Mouse (Mus musculus) limb, embryonic 13.5 days (tissue): ENCODE results near the gene Dcun1d5. TPM values are rescaled to one million over a fixed set of nuclear protein-coding genes. Genes with fewer than 3 reads are reported as not detected.

Source experiments
- ATAC-seq: fragments of 200-750 bp; cut with Nextera tagmentation; 2 replicates; pipeline ENCODE4 v1.8.0; 2017; ENCODE audit warnings: low read depth, moderate number of reproducible peaks, moderate TSS enrichment; ENCODE audit not compliant: low FRiP score
- H3K27ac ChIP-seq: fragments of 300-500 bp; sonication (generic); 2 replicates; pipeline ENCODE4 v1.5.1; 2015; ENCODE audit warnings: inconsistent platforms, mild to moderate bottlenecking, moderate library complexity
- H3K27me3 ChIP-seq: fragments of 300-500 bp; sonication (generic); 2 replicates; pipeline ENCODE4 v1.6.1; 2015; ENCODE audit warnings: mild to moderate bottlenecking, inconsistent platforms
- H3K36me3 ChIP-seq: fragments of 300-500 bp; sonication (generic); 2 replicates; pipeline ENCODE4 v1.6.1; 2015; ENCODE audit warnings: inconsistent platforms, mild to moderate bottlenecking, moderate library complexity
- H3K4me1 ChIP-seq: fragments of 300-500 bp; sonication (generic); 2 replicates; pipeline ENCODE4 v1.6.1; 2015; ENCODE audit warnings: inconsistent platforms
- H3K4me2 ChIP-seq: fragments of 300-500 bp; sonication (generic); replicated peaks from 2 replicates; pipeline ENCODE4 v1.6.1; 2015; ENCODE audit warnings: inconsistent platforms, mild to moderate bottlenecking, moderate library complexity
- H3K4me3 ChIP-seq: fragments of 300-500 bp; sonication (generic); 2 replicates; pipeline ENCODE4 v1.5.1; 2015; ENCODE audit warnings: moderate library complexity, mild to moderate bottlenecking, inconsistent platforms
- H3K9ac ChIP-seq: fragments of 300-500 bp; sonication (generic); 2 replicates; pipeline ENCODE4 v1.6.1; 2015; ENCODE audit warnings: mild to moderate bottlenecking, inconsistent platforms
- H3K9me3 ChIP-seq: fragments of 300-500 bp; sonication (generic); 2 replicates; pipeline ENCODE4 v1.6.1; 2016; ENCODE audit warnings: inconsistent platforms
- WGBS: fragments of 180-500 bp; shearing (Covaris S2); methylation state at CpG from one replicate; pipeline ENCODE4 v1.1.7; 2015; 5-methylcytosine and 5-hydroxymethylcytosine counted together
- polyA plus RNA-seq: library from polyadenylated mRNA; unstranded; fragments of >200 nt; fragmentation: Nextera tagmentation; extraction: Ambion mirVana; gene quantifications from 2 replicates; pipeline ENCODE4 v1.2.1, GENCODE M21; 2015

Gene Dcun1d5
- polyA plus RNA-seq, 1 experiment from 2014 or later, result 141 TPM

DNA sequence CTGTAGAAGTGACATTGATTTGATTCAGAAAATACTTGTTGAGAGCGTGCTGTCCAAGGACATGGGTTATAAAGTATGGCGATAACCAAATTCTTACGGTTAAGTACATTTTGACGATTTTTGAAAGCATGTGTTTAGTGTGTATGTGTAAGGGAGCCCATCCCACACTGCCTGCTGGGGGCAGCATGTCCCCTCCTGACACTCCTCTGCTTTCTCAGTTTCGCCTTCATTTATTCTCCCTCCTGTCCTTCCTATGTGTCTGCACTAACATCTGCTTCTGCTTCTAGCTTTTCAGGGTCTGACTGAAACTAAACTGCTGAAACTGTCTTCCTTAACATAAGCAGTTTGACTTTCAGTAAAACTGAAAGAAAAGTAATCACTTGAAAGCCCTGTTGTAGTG lies 36.7 kb downstream of the Dcun1d5 start:
- WGBS, result 89% methylated on average over 5 of the region's 5 CpGs
- no peak for ATAC-seq

DNA sequence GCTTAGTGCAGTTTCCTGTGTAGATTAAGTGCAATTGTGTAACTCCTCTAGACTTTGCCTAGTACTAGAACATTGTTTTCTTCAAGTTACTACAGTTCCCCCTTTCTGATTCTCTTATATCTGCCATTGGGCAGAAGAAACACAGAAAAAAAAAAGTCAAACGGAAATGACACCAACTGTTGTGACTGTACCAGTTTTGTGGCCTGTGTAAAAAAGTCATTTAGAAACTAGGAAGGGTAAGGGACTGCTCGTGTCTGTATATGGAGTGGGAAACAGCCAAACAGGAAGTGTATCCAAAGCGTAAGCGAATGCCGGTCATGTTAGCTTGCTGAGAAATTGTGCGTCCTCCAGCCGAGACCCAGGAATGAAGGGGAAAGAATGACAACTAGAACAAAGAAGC lies 37.1 kb downstream of the Dcun1d5 start:
- H3K4me2 ChIP-seq, result no peak overlapping the region
- no peak overlapping the region for H3K27ac ChIP-seq
- peaks cover 6% of the 10 kb centered on the region for H3K36me3 ChIP-seq
- no peak overlapping the region for H3K9ac ChIP-seq
- 88% methylated on average over 7 of the region's 7 CpGs for WGBS
- no peaks in the 10 kb centered on the region for H3K27me3 ChIP-seq
- H3K4me3 ChIP-seq, result no peak overlapping the region
- no peak for ATAC-seq
- H3K9me3 ChIP-seq, result no peaks in the 10 kb centered on the region
- H3K4me1 ChIP-seq, result no peaks in the 10 kb centered on the region

More for the DNA sequence above, 36.7 kb downstream of the Dcun1d5 start:
- Histone ChIP-seq H3K9ac (no peak overlapping the region), H3K4me3 (no peak overlapping the region), H3K9me3 (no peaks in the 10 kb centered on the region), H3K36me3 (peaks cover 6% of the 10 kb centered on the region), H3K27me3 (no peaks in the 10 kb centered on the region), H3K27ac (no peak overlapping the region), H3K4me2 (no peak overlapping the region), H3K4me1 (no peaks in the 10 kb centered on the region)

DNA sequence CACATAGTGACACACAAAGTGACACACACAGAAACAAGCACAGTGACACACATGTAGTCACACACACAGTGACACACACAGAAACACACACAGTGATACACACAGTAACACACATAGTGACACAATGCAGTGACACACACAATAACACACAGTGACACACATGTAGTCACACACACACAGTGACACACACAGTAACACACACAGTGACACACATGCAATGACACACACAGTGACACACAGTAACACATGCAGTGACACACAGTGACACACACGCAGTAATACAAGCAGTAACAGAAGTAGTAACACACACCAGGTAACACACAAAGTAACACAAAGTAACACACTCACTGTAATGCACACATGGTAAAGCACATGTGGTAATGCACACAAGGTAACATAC lies 54.3 kb downstream of the Dcun1d5 start:
- 97% methylated on average over 1 of the region's 1 CpGs for WGBS
- Histone ChIP-seq H3K4me1 (no peaks in the 10 kb centered on the region), H3K27ac (no peak overlapping the region), H3K27me3 (no peaks in the 10 kb centered on the region), H3K4me3 (no peak overlapping the region), H3K36me3 (no peaks in the 10 kb centered on the region), H3K4me2 (no peak overlapping the region), H3K9ac (no peak overlapping the region), H3K9me3 (no peaks in the 10 kb centered on the region)
- ATAC-seq, result no peak

DNA sequence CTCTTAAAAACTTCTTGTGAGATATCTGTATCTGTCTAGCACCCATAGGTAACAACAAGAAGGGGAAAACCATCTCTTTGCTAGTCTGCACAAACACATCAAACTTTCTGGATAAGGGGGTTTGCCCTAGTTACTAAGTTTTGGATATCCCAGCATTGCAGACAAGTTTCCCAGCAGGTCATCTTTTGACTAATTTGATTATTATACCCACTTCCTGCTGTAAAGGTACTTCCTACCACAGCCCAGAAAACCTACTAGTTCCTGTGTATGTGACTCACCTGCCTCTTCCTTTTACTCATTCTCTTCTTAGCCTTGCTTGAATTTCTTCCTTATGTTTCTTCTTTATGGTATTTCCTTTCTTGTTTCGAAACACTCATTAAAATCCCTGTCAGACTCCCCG lies 55.6 kb downstream of the Dcun1d5 start:
- H3K9ac ChIP-seq, result no peak overlapping the region
- WGBS, result 69% methylated on average over 2 of the region's 2 CpGs
- no peak overlapping the region for H3K4me3 ChIP-seq
- ATAC-seq, result no peak
- H3K27ac ChIP-seq, result no peak overlapping the region
- no peak overlapping the region for H3K4me2 ChIP-seq
- no peaks in the 10 kb centered on the region for H3K36me3 ChIP-seq
- H3K9me3 ChIP-seq, result no peaks in the 10 kb centered on the region
- H3K4me1 ChIP-seq, result no peaks in the 10 kb centered on the region
- no peaks in the 10 kb centered on the region for H3K27me3 ChIP-seq

DNA sequence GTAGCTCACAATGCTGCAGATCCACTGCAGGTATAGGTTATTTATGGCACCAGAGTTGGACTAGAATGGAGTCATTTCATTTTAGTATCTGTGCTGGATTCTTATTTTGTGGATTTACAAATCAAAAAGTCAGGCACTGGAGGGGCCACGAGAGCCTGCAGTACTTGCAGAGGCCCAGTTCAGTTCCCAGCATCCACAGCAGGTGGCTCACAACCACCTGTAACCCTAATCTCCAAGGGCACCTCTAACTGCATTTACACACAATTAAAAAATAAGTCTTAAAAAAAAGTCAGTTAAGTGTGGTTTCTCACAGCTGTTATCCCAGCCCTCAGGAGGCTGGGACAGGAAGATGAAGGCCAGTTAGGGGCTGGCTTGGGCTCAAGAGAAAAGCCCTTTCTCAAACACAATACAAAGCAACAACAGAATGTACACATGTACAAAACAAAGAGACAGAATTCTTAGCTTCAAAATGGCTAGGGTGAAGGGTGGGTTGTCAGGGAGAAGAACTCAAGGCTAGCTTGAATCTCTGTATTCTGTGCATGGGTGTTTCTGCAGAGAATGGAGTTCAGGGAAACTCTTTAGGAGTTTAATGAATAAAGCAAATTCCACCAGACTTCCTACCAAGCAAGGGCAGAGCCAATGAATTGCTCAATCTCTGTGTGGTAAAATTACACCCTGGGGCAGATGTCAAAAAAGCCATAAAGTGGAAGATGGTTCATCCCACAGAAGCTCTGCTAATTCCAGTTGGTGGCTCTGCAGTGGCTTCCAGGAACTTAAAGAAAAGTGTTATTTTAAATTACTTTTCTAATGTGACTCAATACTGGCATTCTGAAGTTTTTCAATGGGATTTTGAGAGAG lies 68.7 kb downstream of the Dcun1d5 start:
- H3K36me3 ChIP-seq, result no peaks in the 10 kb centered on the region
- no peaks in the 10 kb centered on the region for H3K4me1 ChIP-seq
- no peak overlapping the region for H3K27ac ChIP-seq
- no peak overlapping the region for H3K4me2 ChIP-seq
- no peaks in the 10 kb centered on the region for H3K9me3 ChIP-seq
- H3K27me3 ChIP-seq, result no peaks in the 10 kb centered on the region
- no peak for ATAC-seq
- H3K4me3 ChIP-seq, result no peak overlapping the region
- no peak overlapping the region for H3K9ac ChIP-seq
- WGBS, result 43% methylated on average over 1 of the region's 1 CpGs

Other genes starting within 250 kb of the Dcun1d5 start
- gene Dync2h1, start 74 bp upstream of the Dcun1d5 start, polyA plus RNA-seq, result 21.3 and 21.6 TPM in 2 replicates
- gene Mmp13, start 88.0 kb downstream of the Dcun1d5 start, polyA plus RNA-seq, result 0.14 TPM in 1 of 2 replicates, not detected in the other
- not detected in 2 replicates for gene Mmp12, start 159.9 kb downstream of the Dcun1d5 start, polyA plus RNA-seq
- not detected in 2 replicates for gene Mmp1b, start 203.5 kb downstream of the Dcun1d5 start, polyA plus RNA-seq